Mouse (Mus musculus): ENCODE results near the gene Cse1l.

Cse1l gene

GRCm38 (mm10) chr2:166974177-166974872, 68.5 kb downstream of the Cse1l start:
- no peak for DNase-seq (ENCODE audit: low read depth, low spot score)

- no peak for DNase-seq (ENCODE audit: low read depth, low spot score)
These were observed 70.5 kb downstream of the Cse1l start for GRCm38 (mm10) chr2:166976356-166976755.

GRCm38 (mm10) chr2:166977490-166977889, 71.7 kb downstream of the Cse1l start:
- DNase-seq (ENCODE audit: low read depth, low spot score) = no peak

- DNase-seq (ENCODE audit: low read depth, low spot score) = no peak
These were observed 74.3 kb downstream of the Cse1l start for GRCm38 (mm10) chr2:166980161-166980560.

GRCm38 (mm10) chr2:166983351-166983894, 77.6 kb downstream of the Cse1l start:
- peak; percentile 21 for DNase-seq (ENCODE audit: low read depth, low spot score)

GRCm38 (mm10) chr2:166990861-166991260, 85.0 kb downstream of the Cse1l start:
- no peak for DNase-seq (ENCODE audit: low read depth, low spot score)

- DNase-seq (ENCODE audit: low read depth, low spot score) = no peak
These were observed 86.1 kb downstream of the Cse1l start for GRCm38 (mm10) chr2:166991945-166992344.

- peak; percentile 52 for DNase-seq (ENCODE audit: low read depth, low spot score)
These were observed 89.4 kb downstream of the Cse1l start for GRCm38 (mm10) chr2:166995021-166995795.
